Mouse (Mus musculus) heart, postnatal 0 days (tissue): ENCODE measurements around the gene Syndig1. TPM values are rescaled to one million over a fixed set of nuclear protein-coding genes. Genes with fewer than 3 reads are reported as not detected.

Experiments
- ATAC-seq: fragments of 200-750 bp; cut with Nextera tagmentation; 2 replicates; pipeline ENCODE4 v1.8.0; 2017; ENCODE audit warnings: low read depth, moderate number of reproducible peaks, moderate library complexity; ENCODE audit not compliant: insufficient read depth
- DNase-seq: peaks from one replicate; pipeline ENCODE4 v3.0.0-alpha.2; 2016; ENCODE audit warnings: low spot score
- H3K27ac ChIP-seq: fragments of 300-500 bp; sonication (generic); 2 replicates; pipeline ENCODE4 v1.5.1; 2014; ENCODE audit warnings: low read depth, mild to moderate bottlenecking
- H3K27me3 ChIP-seq: fragments of 300-500 bp; sonication (generic); 2 replicates; pipeline ENCODE4 v1.6.1; 2014; ENCODE audit warnings: low read length, mixed read lengths; ENCODE audit not compliant: control insufficient read depth, insufficient read depth
- H3K36me3 ChIP-seq: fragments of 300-500 bp; sonication (generic); replicated peaks from 2 replicates; pipeline ENCODE4 v1.6.1; 2014; ENCODE audit warnings: low read length, mixed read lengths; ENCODE audit not compliant: control insufficient read depth, insufficient read depth
- H3K4me1 ChIP-seq: fragments of 300-500 bp; sonication (generic); 2 replicates; pipeline ENCODE4 v1.6.1; 2014; ENCODE audit warnings: antibody characterized with exemption; ENCODE audit not compliant: control insufficient read depth, insufficient read depth
- H3K4me2 ChIP-seq: fragments of 300-500 bp; sonication (generic); 2 replicates; pipeline ENCODE4 v1.6.1; 2014; ENCODE audit warnings: low read depth, mild to moderate bottlenecking, low read length, moderate library complexity
- H3K4me3 ChIP-seq: fragments of 300-500 bp; sonication (generic); 2 replicates; pipeline ENCODE4 v1.5.1; 2014; ENCODE audit warnings: low read depth, low read length
- H3K9ac ChIP-seq: fragments of 300-500 bp; sonication (generic); replicated peaks from 2 replicates; pipeline ENCODE4 v1.6.1; 2014; ENCODE audit warnings: low read depth, low read length, mixed read lengths
- H3K9me3 ChIP-seq: fragments of 300-500 bp; sonication (generic); replicated peaks from 2 replicates; pipeline ENCODE4 v1.6.1; 2016; ENCODE audit warnings: low read length; ENCODE audit not compliant: control insufficient read depth
- CTCF ChIP-seq: IDR thresholded peaks from 2 replicates; pipeline ENCODE4 v1.5.1; 2016; ENCODE audit warnings: antibody characterized with exemption, control low read depth, low read depth
- EP300 ChIP-seq: IDR thresholded peaks from 2 replicates; pipeline ENCODE4 v1.6.1; 2016; ENCODE audit warnings: antibody characterized with exemption, low read depth
- WGBS: fragments of 180-500 bp; shearing (Covaris S2); extraction: QIAGEN DNeasy Blood & Tissue Kit; methylation state at CpG from one replicate; pipeline ENCODE4 v1.1.7; 2014; 5-methylcytosine and 5-hydroxymethylcytosine counted together
- polyA plus RNA-seq: library from polyadenylated mRNA; unstranded; fragments of >200 nt; fragmentation: Nextera tagmentation; extraction: Ambion mirVana; gene quantifications from 2 replicates; pipeline ENCODE4 v1.2.1, GENCODE M21; 2015
- total RNA-seq: library from RNA; depleted of rRNA; stranded (reverse); fragments of >200 nt; gene quantifications from 2 replicates; pipeline ENCODE4 v1.2.3, GENCODE M21; 2014; ENCODE audit warnings: low replicate concordance; rRNA removed

Gene Syndig1
- 1.5 and 1.9 TPM in 2 replicates for total RNA-seq
- polyA plus RNA-seq = 0.51 and 0.82 TPM in 2 replicates

DNA sequence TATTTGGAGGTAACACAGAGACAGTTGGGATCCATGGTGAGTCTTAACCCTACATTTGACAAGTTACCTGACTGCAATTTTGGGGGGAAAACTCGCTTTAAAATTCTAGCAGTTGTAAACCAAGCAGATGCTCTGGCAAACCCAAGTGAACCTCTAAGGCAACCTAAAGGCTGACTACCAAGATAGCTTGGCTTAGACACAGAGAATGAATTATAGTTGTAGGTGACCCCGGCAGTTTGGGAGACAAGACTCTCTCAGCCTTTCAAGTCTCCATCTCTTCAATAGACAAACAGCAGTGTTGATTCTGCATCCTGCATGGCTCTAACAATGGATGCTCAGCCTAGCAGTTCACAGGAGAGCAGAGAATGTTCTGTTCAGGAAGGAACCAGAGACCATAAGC is at the start of gene Syndig1:
TSS of gene Syndig1 (plus strand) at position 301 of the 400 bp plus-strand sequence.
- H3K9me3 ChIP-seq = no peaks in the 10 kb centered on the region
- peaks cover 12% of the 10 kb centered on the region for H3K4me1 ChIP-seq
- ATAC-seq (no peak), DNase-seq (no peak)
- H3K27ac ChIP-seq = no peak within 1 kb of the TSS
- H3K4me2 ChIP-seq = peak within 1 kb of the TSS; percentile 78
- peaks cover 44% of the 10 kb centered on the region for H3K27me3 ChIP-seq
- no peak for TF ChIP-seq CTCF
- TF ChIP-seq EP300 = no peak
- 73% methylated on average over 2 of the region's 2 CpGs for WGBS
- H3K36me3 ChIP-seq = no peaks in the 10 kb centered on the region
- H3K4me3 ChIP-seq = peak within 1 kb of the TSS; percentile 48
- H3K9ac ChIP-seq = no peak within 1 kb of the TSS

GRCm38 (mm10) chr2:149798613-149799012 is 30.4 kb upstream of the Syndig1 start:
- H3K4me1 ChIP-seq = no peaks in the 10 kb centered on the region
- H3K9me3 ChIP-seq = no peaks in the 10 kb centered on the region
- ATAC-seq (no peak), DNase-seq (no peak)
- H3K27me3 ChIP-seq = no peaks in the 10 kb centered on the region
- no peak overlapping the region for H3K9ac ChIP-seq
- H3K36me3 ChIP-seq = no peaks in the 10 kb centered on the region
- H3K4me3 ChIP-seq = no peak overlapping the region
- H3K4me2 ChIP-seq = no peak overlapping the region
- 19% methylated on average over 3 of the region's 3 CpGs for WGBS
- H3K27ac ChIP-seq = no peak overlapping the region
- no peak for TF ChIP-seq EP300
- no peak for TF ChIP-seq CTCF

DNA sequence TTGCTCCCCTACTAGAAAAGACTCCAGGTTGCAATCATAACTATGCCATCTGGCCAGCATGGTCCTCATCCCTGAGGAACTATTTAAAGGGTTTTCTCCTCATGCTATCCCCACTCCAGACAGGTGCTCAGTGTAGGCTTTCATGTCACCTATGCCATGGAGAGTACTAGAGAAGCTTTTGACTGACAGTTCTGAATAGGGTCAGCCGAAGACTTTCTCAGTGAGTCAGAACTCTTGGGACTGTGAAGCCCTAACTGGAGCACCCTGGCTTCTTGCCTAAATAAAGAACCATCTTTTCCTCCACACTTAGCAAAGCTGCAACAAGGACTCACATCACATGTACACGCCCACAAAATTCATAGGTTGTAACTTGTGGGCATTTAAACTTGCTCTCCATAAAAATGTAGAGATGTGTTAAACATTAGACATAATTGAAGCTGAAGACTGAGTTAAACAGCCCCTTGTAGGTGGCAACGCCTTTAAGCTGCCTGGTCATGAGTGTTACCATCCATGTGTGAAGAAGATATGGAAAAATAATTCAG is 24.3 kb upstream of the Syndig1 start:
- Histone ChIP-seq H3K9me3 (no peaks in the 10 kb centered on the region), H3K4me3 (no peak overlapping the region), H3K4me2 (no peak overlapping the region), H3K27me3 (no peaks in the 10 kb centered on the region), H3K4me1 (no peaks in the 10 kb centered on the region), H3K9ac (no peak overlapping the region), H3K27ac (no peak overlapping the region), H3K36me3 (no peaks in the 10 kb centered on the region)
- no peak for ATAC-seq
- no peak for DNase-seq
- TF ChIP-seq EP300 (no peak), CTCF (no peak)
- 61% methylated on average over 3 of the region's 3 CpGs for whole genome bisulfite sequencing

DNA sequence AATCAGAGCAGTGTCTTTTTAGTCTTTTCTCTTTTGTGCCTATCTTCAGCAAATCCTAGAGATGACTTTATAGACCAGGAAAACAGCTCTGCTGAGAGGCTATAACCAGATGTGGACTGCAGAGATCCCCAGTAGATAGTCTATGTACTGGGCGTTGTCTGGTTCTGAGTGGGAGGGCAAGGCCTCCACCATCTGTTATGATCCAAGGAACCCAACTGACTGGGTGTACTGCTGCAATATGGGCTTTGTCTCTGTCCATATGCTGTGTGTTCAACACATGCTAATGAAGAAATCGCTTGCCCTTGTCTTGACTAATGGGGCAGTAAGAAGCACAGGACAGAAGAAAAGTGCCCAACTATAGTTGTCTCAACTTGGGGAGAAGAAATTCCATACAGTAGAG is 23.8 kb upstream of the Syndig1 start:
- DNase-seq (no peak), ATAC-seq (no peak)
- no peak for TF ChIP-seq CTCF
- no peak for TF ChIP-seq EP300
- no peak overlapping the region for H3K9ac ChIP-seq
- no peaks in the 10 kb centered on the region for H3K27me3 ChIP-seq
- no peaks in the 10 kb centered on the region for H3K9me3 ChIP-seq
- H3K4me2 ChIP-seq = no peak overlapping the region
- H3K36me3 ChIP-seq = no peaks in the 10 kb centered on the region
- H3K4me3 ChIP-seq = no peak overlapping the region
- H3K4me1 ChIP-seq = no peaks in the 10 kb centered on the region
- H3K27ac ChIP-seq = no peak overlapping the region
- 81% methylated on average over 2 of the region's 2 CpGs for WGBS

DNA sequence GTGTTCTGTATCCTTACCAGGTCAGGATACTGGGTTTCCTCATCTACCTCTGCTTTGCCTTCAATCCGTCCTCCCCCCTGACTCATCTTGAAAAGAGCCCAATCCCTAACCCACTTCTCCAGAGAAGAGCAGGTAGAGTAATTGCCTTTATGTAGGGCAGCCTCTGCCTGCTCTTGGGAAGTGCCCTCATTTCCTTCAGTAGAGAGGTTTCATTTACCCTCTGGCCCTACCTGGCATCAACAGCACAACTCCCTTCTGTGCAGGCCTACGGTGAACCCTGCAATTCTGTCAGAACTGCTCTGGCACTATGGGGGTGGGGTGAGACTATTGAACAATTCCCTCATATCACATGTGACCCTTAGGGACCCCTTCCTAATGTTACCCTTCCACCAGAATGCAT is 16.1 kb upstream of the Syndig1 start:
- WGBS = 85% methylated on average over 2 of the region's 2 CpGs
- no peaks in the 10 kb centered on the region for H3K9me3 ChIP-seq
- no peak for DNase-seq
- no peak overlapping the region for H3K4me3 ChIP-seq
- no peak overlapping the region for H3K9ac ChIP-seq
- H3K27ac ChIP-seq = no peak overlapping the region
- H3K36me3 ChIP-seq = no peaks in the 10 kb centered on the region
- no peak for ATAC-seq
- no peak overlapping the region for H3K4me2 ChIP-seq
- TF ChIP-seq CTCF = no peak
- no peaks in the 10 kb centered on the region for H3K27me3 ChIP-seq
- no peaks in the 10 kb centered on the region; the same call in 1 of the 2 replicates for H3K4me1 ChIP-seq

GRCm38 (mm10) chr2:149818395-149818794 is 10.6 kb upstream of the Syndig1 start:
- no peak overlapping the region for H3K4me2 ChIP-seq
- peak; percentile 68; the same call in 1 of the 2 replicates for ATAC-seq

More at GRCm38 (mm10) chr2:149818395-149818794, 10.6 kb upstream of the Syndig1 start:
- DNase-seq = peak; percentile 19
- Histone ChIP-seq H3K27ac (no peak overlapping the region), H3K4me1 (peaks cover 6% of the 10 kb centered on the region; the same call in 1 of the 2 replicates), H3K4me3 (no peak overlapping the region), H3K27me3 (no peaks in the 10 kb centered on the region), H3K9me3 (no peaks in the 10 kb centered on the region), H3K9ac (no peak overlapping the region), H3K36me3 (no peaks in the 10 kb centered on the region)
- 35% methylated on average over 3 of the region's 3 CpGs for WGBS
- TF ChIP-seq CTCF (no peak), EP300 (no peak)
